Comparison of ENCODE assay signal across 20 mouse cellular contexts in the genomic region with DNA sequence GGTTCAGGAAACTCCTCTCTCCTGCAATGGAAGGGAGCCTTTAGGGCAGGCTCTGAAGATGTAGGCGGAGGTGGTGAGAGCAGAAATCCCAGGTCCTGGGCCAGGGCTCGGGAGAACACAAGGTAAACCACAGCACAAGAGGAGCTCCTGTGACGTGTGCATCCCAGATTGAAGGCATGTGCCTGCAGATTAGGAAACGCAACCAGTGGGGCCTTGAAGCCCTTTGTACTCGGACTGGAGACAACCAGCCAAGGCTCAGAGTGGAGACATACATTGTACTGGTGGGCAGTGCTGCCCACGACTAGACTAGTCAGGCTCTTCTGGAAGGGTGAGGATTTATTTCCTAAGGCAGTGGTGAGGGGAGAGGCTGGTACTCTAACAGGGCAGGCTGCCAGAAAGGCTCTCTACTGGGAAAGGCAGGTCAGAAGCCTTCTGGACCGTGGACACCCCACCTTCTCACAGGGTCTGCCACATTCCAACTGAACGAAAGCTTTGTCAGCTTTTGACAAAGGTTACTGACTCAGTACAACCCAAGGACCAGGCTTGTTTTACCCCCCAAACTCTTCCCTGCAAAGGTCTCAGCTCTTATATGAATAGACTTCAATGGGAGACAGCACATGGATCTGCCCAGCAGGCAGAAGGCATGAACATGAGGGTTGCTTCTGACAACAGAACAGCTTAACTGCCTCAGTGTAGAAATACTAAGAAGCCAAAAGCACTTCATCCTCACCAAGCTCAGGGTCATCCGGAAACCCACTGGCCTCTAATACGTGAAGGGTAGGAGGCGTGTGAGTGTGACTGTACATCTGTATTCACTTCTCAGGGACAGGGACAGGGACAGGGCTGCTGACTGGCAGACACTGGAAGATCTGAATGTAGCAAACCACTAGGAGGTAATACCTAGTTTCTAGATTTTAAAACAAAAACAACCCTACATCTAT. TPM values are rescaled to one million over a fixed set of nuclear protein-coding genes. Genes with fewer than 3 reads are reported as not detected.
A peak's percentile ranks its signal among the peaks of the same experiment; 100 is the strongest.
DNase-seq lines count a peak whose midpoint lies in the region; ATAC-seq and TF ChIP-seq lines count a peak whose summit lies in the region.
"Had no signal": no experiment of that assay in that cellular context is flagged by ENCODE, and none has a peak within 500 bp of the region (broad histone marks: within the 10 kb centered on the region; RNA-seq: fewer than 3 reads in every experiment).

No protein-coding gene starts in this region.

- ATAC-seq in erythroblast, adult 5-6 weeks (replicated peaks; ENCODE audit: low FRiP score, poor library complexity, severe bottlenecking): no peak
- ATAC-seq: forebrain, embryonic 13.5 days; inflammation-experienced regulatory T-cells, adult 6 months; liver, postnatal 0 days; midbrain, embryonic 15.5 days had no signal

- no peak for TF ChIP-seq CTCF in gastrocnemius, adult 2 months (IDR thresholded peaks at IDR 0.05)
- no peak for TF ChIP-seq CTCF in layer of hippocampus, adult 2 months (conservative IDR thresholded peaks at IDR 0.05)
- TF ChIP-seq CTCF in E14TG2a.4 (conservative IDR thresholded peaks at IDR 0.05; ENCODE audit: low read length): no peak

- H3K27me3 ChIP-seq in E14TG2a.4 (ENCODE audit: insufficient read depth, low read length): no peaks in the 10 kb centered on the region
- H3K27me3 ChIP-seq: forebrain, embryonic 13.5 days; heart, embryonic 12.5 days; hindbrain, embryonic 13.5 days; limb, embryonic 15.5 days; midbrain, embryonic 15.5 days had no signal

- H3K36me3 ChIP-seq in E14TG2a.4 (ENCODE audit: insufficient read depth, low read length): peaks cover 99% of the 10 kb centered on the region

- H3K4me1 ChIP-seq in E14TG2a.4 (replicated peaks; ENCODE audit: low read depth, low read length): peaks cover 95% of the 10 kb centered on the region
- H3K4me1 ChIP-seq: embryonic facial prominence, embryonic 10.5 days; hindbrain, embryonic 13.5 days had no signal

- H3K27ac ChIP-seq in gastrocnemius, adult 2 months: peak overlapping the region; percentile 76; the same call in 1 of the 2 replicates
- peak overlapping the region; percentile 51 for H3K27ac ChIP-seq in layer of hippocampus, adult 2 months
- H3K27ac ChIP-seq: embryonic facial prominence, embryonic 10.5 days; forebrain, embryonic 13.5 days; hindbrain, embryonic 13.5 days; limb, embryonic 15.5 days; midbrain, embryonic 15.5 days had no signal

- no peak for DNase-seq in gastrocnemius, adult 2 months
- no peak for DNase-seq in gastrocnemius, postnatal 10 days
- no peak for DNase-seq in layer of hippocampus, adult 2 months (ENCODE audit: low spot score in 2 of 2)
- no peak for DNase-seq in layer of hippocampus, postnatal 25 days (ENCODE audit: extremely low spot score in 1 of 2, low spot score in 1 of 2)
- peak; percentile 74 for DNase-seq in fat pad, adult 2 months (ENCODE audit: extremely low read depth, low read depth, low spot score)
- no peak for DNase-seq in left cerebral cortex, adult 11 months (ENCODE audit: low spot score)
- DNase-seq: B cell, adult 2 months; cerebellum, adult 2 months; thymus, postnatal 25 days had no signal

- intact Hi-C loops in gastrocnemius, adult 2 months (cut with DNase I): no loop called here

- no peak overlapping the region for H3K4me3 ChIP-seq in gastrocnemius, adult 2 months
- H3K4me3 ChIP-seq in layer of hippocampus, adult 2 months: no peak overlapping the region
- peak overlapping the region; percentile 51 for H3K4me3 ChIP-seq in E14TG2a.4 (replicated peaks; ENCODE audit: low read length)
- H3K4me3 ChIP-seq: embryonic facial prominence, embryonic 10.5 days; forebrain, embryonic 13.5 days; heart, embryonic 12.5 days; hindbrain, embryonic 13.5 days; limb, embryonic 15.5 days; midbrain, embryonic 15.5 days; myocyte had no signal

- H3K9me3 ChIP-seq in E14TG2a.4 (ENCODE audit: low read length): no peaks in the 10 kb centered on the region
- H3K9me3 ChIP-seq: embryonic facial prominence, embryonic 10.5 days; forebrain, embryonic 13.5 days; heart, embryonic 12.5 days; hindbrain, embryonic 13.5 days; limb, embryonic 15.5 days; midbrain, embryonic 15.5 days had no signal

RNA-seq across cellular contexts. Expression of a gene that starts 17.1 kb away (rescaled TPM):
- total RNA-seq in gastrocnemius, adult 2 months (2021): 10 to 100 TPM; 13.6 to 14.3 TPM
- 10 to 100 TPM; 16.8 to 21.0 TPM for total RNA-seq in gastrocnemius, postnatal 10 days (2021)
- total RNA-seq in layer of hippocampus, adult 2 months (2021): 10 to 100 TPM; 24.1 to 27.4 TPM
- total RNA-seq in layer of hippocampus, postnatal 25 days (2021): 10 to 100 TPM; 28.0 to 28.6 TPM
- 3.6 and 4.8 TPM in 2 replicates for total RNA-seq in erythroblast, adult 5-6 weeks (2015; ENCODE audit: low replicate concordance)
- 7.8 and 10.2 TPM in 2 replicates for total RNA-seq in erythroblast, adult 5-6 weeks (2017; ENCODE audit: low replicate concordance)

RNA-seq across cellular contexts. Expression of a gene that starts 20.2 kb away (rescaled TPM):
- 1 to 10 TPM; 3.0 to 3.4 TPM for total RNA-seq in gastrocnemius, adult 2 months (2021)
- total RNA-seq in gastrocnemius, postnatal 10 days (2021): 10 to 100 TPM; 10.4 to 13.6 TPM
- 10 to 100 TPM; 13.9 to 14.8 TPM for total RNA-seq in layer of hippocampus, adult 2 months (2021)
- 10 to 100 TPM; 11.7 to 13.3 TPM for total RNA-seq in layer of hippocampus, postnatal 25 days (2021)
- total RNA-seq in erythroblast, adult 5-6 weeks (2015; ENCODE audit: low replicate concordance): 7.1 and 10.6 TPM in 2 replicates
- 2.2 and 2.6 TPM in 2 replicates for total RNA-seq in erythroblast, adult 5-6 weeks (2017; ENCODE audit: low replicate concordance)
